Mouse (Mus musculus) heart, adult 2 months (tissue): Measurements from ENCODE around the gene Pkp4. TPM values are rescaled to one million over a fixed set of nuclear protein-coding genes. Genes with fewer than 3 reads are reported as not detected.

Experiments
- DNase-seq, 2 experiments: peaks; one replicate each; pipeline ENCODE4 v3.0.0; 2021
- H3K27ac ChIP-seq: fragments of 200-600 bp; 2 replicates; pipeline ENCODE4 v1.8.1; 2022
- H3K27me3 ChIP-seq: fragments of 200-500 bp; 2 replicates; pipeline ENCODE4 v1.6.1; 2012; ENCODE audit warnings: mild to moderate bottlenecking, low read length, inconsistent platforms, mixed read lengths; ENCODE audit not compliant: control insufficient read depth, insufficient read depth
- H3K36me3 ChIP-seq: fragments of 200-500 bp; 2 replicates; pipeline ENCODE4 v1.6.1; 2012; ENCODE audit warnings: low read length, inconsistent platforms; ENCODE audit not compliant: control insufficient read depth, insufficient read depth
- H3K4me1 ChIP-seq: fragments of 200-500 bp; 2 replicates; pipeline ENCODE4 v1.6.1; 2011; ENCODE audit warnings: low read length; ENCODE audit not compliant: control insufficient read depth, insufficient read depth
- H3K4me3 ChIP-seq: fragments of 200-600 bp; 2 replicates; pipeline ENCODE4 v1.8.1; 2022
- H3K79me2 ChIP-seq: fragments of 200-500 bp; replicated peaks from 2 replicates; pipeline ENCODE4 v1.6.1; 2012; ENCODE audit warnings: mild to moderate bottlenecking, inconsistent platforms, low read length, moderate library complexity, mixed read lengths; ENCODE audit not compliant: control insufficient read depth, insufficient read depth
- H3K9ac ChIP-seq: fragments of 200-500 bp; 2 replicates; pipeline ENCODE4 v1.6.1; 2012; ENCODE audit warnings: low read depth, mild to moderate bottlenecking, control low read depth, inconsistent platforms, low read length, mixed read lengths
- CTCF ChIP-seq: fragments of 200-600 bp; IDR thresholded peaks from 2 replicates; pipeline ENCODE4 v1.8.1; 2022; ENCODE audit warnings: antibody characterized with exemption, mild to moderate bottlenecking, moderate library complexity
- EP300 ChIP-seq: fragments of 200-500 bp; IDR thresholded peaks from 2 replicates; pipeline ENCODE4 v1.6.1; 2011; ENCODE audit warnings: low read depth, low read length, control low read depth; ENCODE audit not compliant: insufficient read depth
- POLR2A ChIP-seq: fragments of 200-500 bp; IDR thresholded peaks from 2 replicates; pipeline ENCODE4 v1.6.1; 2011; ENCODE audit warnings: mild to moderate bottlenecking, low read depth, low read length, control low read depth; ENCODE audit not compliant: insufficient read depth
- WGBS: fragments of 180-500 bp; shearing (Covaris S2); methylation state at CpG from one replicate; pipeline ENCODE4 v1.1.7; 2018; 5-methylcytosine and 5-hydroxymethylcytosine counted together
- intact Hi-C: fragments of 180-260 bp; cut with DNase I; formaldehyde crosslinking; loops from one replicate; pipeline ENCODE4 v1.15.1; 2025
- polyA plus RNA-seq: library from polyadenylated mRNA; depleted of rRNA; stranded (reverse); fragments of >200 nt; gene quantifications from 2 replicates; pipeline ENCODE4 v1.2.3, GENCODE M21; 2012
- total RNA-seq, 2 experiments: library from RNA; stranded (reverse); gene quantifications; 2 replicates each; pipeline ENCODE4 v1.2.3; 2021

The Pkp4 gene
- total and polyA plus RNA-seq, 3 experiments, result 61.5 to 174 (median 152) TPM

GRCm38 (mm10) chr2:59318631-59319030, 158.0 kb downstream of the Pkp4 start:
- Histone ChIP-seq H3K27ac (no peak overlapping the region), H3K4me3 (no peak overlapping the region), H3K27me3 (no peaks in the 10 kb centered on the region), H3K4me1 (no peaks in the 10 kb centered on the region), H3K79me2 (no peaks in the 10 kb centered on the region), H3K36me3 (peaks cover 5% of the 10 kb centered on the region), H3K9ac (no peak overlapping the region)
- DNase-seq, result no peak
- 100% methylated on average over 1 of the region's 1 CpGs for WGBS
- intact Hi-C loops, result loop anchor here (5.0 kb wide), 1 partner anchor 156 kb away; the partner anchor contains the start of genes Ccdc148 and Pkp4
- TF ChIP-seq CTCF (peak; percentile 46), POLR2A (no peak)

- H3K4me3 ChIP-seq, result no peak overlapping the region
- no peak overlapping the region for H3K27ac ChIP-seq
- peaks cover 8% of the 10 kb centered on the region for H3K36me3 ChIP-seq
- intact Hi-C loops, result no loop called here
- TF ChIP-seq EP300 (no peak), CTCF (no peak), POLR2A (no peak)
- no peak for DNase-seq
- H3K9ac ChIP-seq, result no peak overlapping the region
- H3K27me3 ChIP-seq, result no peaks in the 10 kb centered on the region
- H3K4me1 ChIP-seq, result no peaks in the 10 kb centered on the region; the same call in 1 of the 2 replicates
- H3K79me2 ChIP-seq, result no peaks in the 10 kb centered on the region
- WGBS, result 92% methylated on average over 5 of the region's 5 CpGs
Measured at GRCm38 (mm10) chr2:59327946-59328345, 167.3 kb downstream of the Pkp4 start.

- Histone ChIP-seq H3K36me3 (peaks cover 10% of the 10 kb centered on the region), H3K79me2 (no peaks in the 10 kb centered on the region), H3K4me1 (no peaks in the 10 kb centered on the region; the same call in 1 of the 2 replicates), H3K27ac (no peak overlapping the region), H3K9ac (no peak overlapping the region), H3K27me3 (no peaks in the 10 kb centered on the region), H3K4me3 (no peak overlapping the region)
- TF ChIP-seq EP300 (no peak), POLR2A (no peak), CTCF (no peak)
- 90% methylated on average over 9 of the region's 9 CpGs for WGBS
- intact Hi-C loops, result no loop called here
- DNase-seq, result no peak
Measured at GRCm38 (mm10) chr2:59331093-59331492, 170.4 kb downstream of the Pkp4 start.

- DNase-seq, result no peak
- TF ChIP-seq CTCF, result no peak
- Histone ChIP-seq H3K9ac (no peak overlapping the region), H3K27me3 (no peaks in the 10 kb centered on the region), H3K79me2 (no peaks in the 10 kb centered on the region), H3K36me3 (peaks cover 10% of the 10 kb centered on the region), H3K4me3 (no peak overlapping the region), H3K4me1 (no peaks in the 10 kb centered on the region; the same call in 1 of the 2 replicates), H3K27ac (no peak overlapping the region)
- 79% methylated on average over 4 of the region's 4 CpGs for WGBS
- intact Hi-C loops, result no loop called here
Measured at GRCm38 (mm10) chr2:59332523-59332922, 171.9 kb downstream of the Pkp4 start.

GRCm38 (mm10) chr2:59338501-59338900, 177.9 kb downstream of the Pkp4 start:
- no peak overlapping the region for H3K9ac ChIP-seq
- H3K27me3 ChIP-seq, result no peaks in the 10 kb centered on the region
- WGBS, result 72% methylated on average over 11 of the region's 11 CpGs
- H3K4me3 ChIP-seq, result no peak overlapping the region
- no peak for DNase-seq
- no peak for TF ChIP-seq CTCF
- no peak for TF ChIP-seq EP300
- no peak for TF ChIP-seq POLR2A
- intact Hi-C loops, result no loop called here
- no peak overlapping the region for H3K27ac ChIP-seq
- H3K36me3 ChIP-seq, result peaks cover 5% of the 10 kb centered on the region
- no peaks in the 10 kb centered on the region for H3K4me1 ChIP-seq
- H3K79me2 ChIP-seq, result no peaks in the 10 kb centered on the region

- TF ChIP-seq CTCF, result no peak
- no peak for TF ChIP-seq EP300
- no peak for TF ChIP-seq POLR2A
- H3K4me3 ChIP-seq, result no peak overlapping the region
- H3K79me2 ChIP-seq, result no peaks in the 10 kb centered on the region
- no peak for DNase-seq
- peaks cover 5% of the 10 kb centered on the region for H3K36me3 ChIP-seq
- H3K27ac ChIP-seq, result no peak overlapping the region
- intact Hi-C loops, result no loop called here
- H3K9ac ChIP-seq, result no peak overlapping the region
- 89% methylated on average over 8 of the region's 8 CpGs for WGBS
- no peaks in the 10 kb centered on the region for H3K27me3 ChIP-seq
- H3K4me1 ChIP-seq, result no peaks in the 10 kb centered on the region
Measured at GRCm38 (mm10) chr2:59338926-59339325, 178.3 kb downstream of the Pkp4 start.
